Mouse (Mus musculus): ENCODE data around the gene Tk2.

GRCm38 (mm10) chr8:104227048-104227447 lies 21.3 kb downstream of the Tk2 start:
- TF ChIP-seq CTCF (IDR thresholded peaks at IDR 0.05) (no peak), POLR2A (IDR thresholded peaks at IDR 0.05; ENCODE audit: insufficient read depth, low read depth, low read length) (no peak)

All from heart, adult 2 months (tissue).